Mouse (Mus musculus) heart, embryonic 11.5 days (tissue): ENCODE measurements at regions not wholly inside any gene's neighbourhood (a gene's known extent, or its start where the extent isn't known, plus 50 kb on each side); places are given as distances from the start of the nearest gene placed in this dataset.

Source experiments
- ATAC-seq: fragments of 200-750 bp; cut with Nextera tagmentation; replicated peaks from 2 replicates; pipeline ENCODE4 v1.8.0; 2017; ENCODE audit warnings: moderate library complexity; ENCODE audit not compliant: insufficient number of reproducible peaks, low FRiP score, low TSS enrichment
- H3K27ac ChIP-seq: fragments of 300-500 bp; sonication (generic); 2 replicates; pipeline ENCODE4 v1.5.1; 2014; ENCODE audit warnings: mild to moderate bottlenecking, low read depth, low read length
- H3K27me3 ChIP-seq: fragments of 300-500 bp; sonication (generic); 2 replicates; pipeline ENCODE4 v1.6.1; 2014; ENCODE audit warnings: mild to moderate bottlenecking, low read length, mixed read lengths; ENCODE audit not compliant: control insufficient read depth, insufficient read depth
- H3K36me3 ChIP-seq: fragments of 300-500 bp; sonication (generic); 2 replicates; pipeline ENCODE4 v1.6.1; 2014; ENCODE audit warnings: mild to moderate bottlenecking, low read length, moderate library complexity, mixed read lengths; ENCODE audit not compliant: control insufficient read depth, insufficient read depth
- H3K4me1 ChIP-seq: fragments of 300-500 bp; sonication (generic); 2 replicates; pipeline ENCODE4 v1.6.1; 2014; ENCODE audit warnings: low read length; ENCODE audit not compliant: control insufficient read depth, insufficient read depth
- H3K4me2 ChIP-seq: fragments of 300-500 bp; sonication (generic); 2 replicates; pipeline ENCODE4 v1.6.1; 2014; ENCODE audit warnings: mild to moderate bottlenecking, moderate library complexity
- H3K4me3 ChIP-seq: fragments of 300-500 bp; sonication (generic); 2 replicates; pipeline ENCODE4 v1.5.1; 2014; ENCODE audit warnings: low read depth, low read length
- H3K9ac ChIP-seq: fragments of 300-500 bp; sonication (generic); 2 replicates; pipeline ENCODE4 v1.6.1; 2014; ENCODE audit warnings: mild to moderate bottlenecking, low read depth, low read length, moderate library complexity
- H3K9me3 ChIP-seq: fragments of 300-500 bp; sonication (generic); replicated peaks from 2 replicates; pipeline ENCODE4 v1.6.1; 2016; ENCODE audit warnings: low read length; ENCODE audit not compliant: control insufficient read depth
- WGBS: fragments of 180-500 bp; shearing (Covaris S2); extraction: QIAGEN DNeasy Blood & Tissue Kit; methylation state at CpG from one replicate; pipeline ENCODE4 v1.1.7; 2014; ENCODE audit not compliant: insufficient replicate concordance; 5-methylcytosine and 5-hydroxymethylcytosine counted together

- 0 out of 2 replicates have a peak, but pooled peaks have one; percentile 26 for ATAC-seq
- Histone ChIP-seq H3K4me2 (no peak overlapping the region), H3K36me3 (no peaks in the 10 kb centered on the region), H3K27me3 (no peaks in the 10 kb centered on the region), H3K4me1 (no peaks in the 10 kb centered on the region), H3K9ac (no peak overlapping the region), H3K9me3 (no peaks in the 10 kb centered on the region), H3K27ac (0 out of 2 replicates have a peak overlapping the region, but pooled peaks have one; percentile 29), H3K4me3 (no peak overlapping the region)
- 60% methylated on average over 5 of the region's 5 CpGs for WGBS
These were observed 524.6 kb upstream of the Adamts9 start for GRCm38 (mm10) chr6:93467867-93468266.

- Histone ChIP-seq H3K36me3 (no peaks in the 10 kb centered on the region), H3K27ac (no peak overlapping the region), H3K9ac (no peak overlapping the region), H3K9me3 (no peaks in the 10 kb centered on the region), H3K27me3 (no peaks in the 10 kb centered on the region), H3K4me1 (0 out of 2 replicates have a peak, but pooled peaks cover 4% of the 10 kb centered on the region), H3K4me2 (no peak overlapping the region), H3K4me3 (no peak overlapping the region)
- ATAC-seq, result no peak
- 76% methylated on average over 4 of the region's 4 CpGs for WGBS
These were observed 519.6 kb upstream of the Adamts9 start for GRCm38 (mm10) chr6:93462861-93463260.

GRCm38 (mm10) chr6:93461374-93461773 lies 518.1 kb upstream of the Adamts9 start:
- WGBS, result 50% methylated on average over 3 of the region's 3 CpGs
- H3K9ac ChIP-seq, result no peak overlapping the region
- no peak overlapping the region for H3K4me3 ChIP-seq
- H3K4me2 ChIP-seq, result no peak overlapping the region
- ATAC-seq, result no peak
- 0 out of 2 replicates have a peak, but pooled peaks cover 4% of the 10 kb centered on the region for H3K4me1 ChIP-seq
- no peaks in the 10 kb centered on the region for H3K9me3 ChIP-seq
- no peaks in the 10 kb centered on the region for H3K27me3 ChIP-seq
- H3K27ac ChIP-seq, result peak overlapping the region; percentile 50
- H3K36me3 ChIP-seq, result no peaks in the 10 kb centered on the region

- Histone ChIP-seq H3K27ac (no peak overlapping the region), H3K4me3 (no peak overlapping the region), H3K4me2 (no peak overlapping the region), H3K9me3 (no peaks in the 10 kb centered on the region), H3K4me1 (0 out of 2 replicates have a peak, but pooled peaks cover 4% of the 10 kb centered on the region), H3K36me3 (no peaks in the 10 kb centered on the region), H3K9ac (no peak overlapping the region), H3K27me3 (no peaks in the 10 kb centered on the region)
- no peak for ATAC-seq
- whole genome bisulfite sequencing, result 73% methylated on average over 4 of the region's 4 CpGs
These were observed 514.3 kb upstream of the Adamts9 start for GRCm38 (mm10) chr6:93457613-93458012.

- no peak overlapping the region for H3K4me2 ChIP-seq
- ATAC-seq, result no peak
- no peak overlapping the region for H3K27ac ChIP-seq
- H3K36me3 ChIP-seq, result no peaks in the 10 kb centered on the region
- H3K9ac ChIP-seq, result no peak overlapping the region
- no peaks in the 10 kb centered on the region for H3K9me3 ChIP-seq
- WGBS, result 83% methylated on average over 9 of the region's 9 CpGs
- no peaks in the 10 kb centered on the region for H3K27me3 ChIP-seq
- H3K4me3 ChIP-seq, result no peak overlapping the region
- 0 out of 2 replicates have a peak, but pooled peaks cover 2% of the 10 kb centered on the region for H3K4me1 ChIP-seq
These were observed 513.2 kb upstream of the Adamts9 start for GRCm38 (mm10) chr6:93456383-93457033.

- Histone ChIP-seq H3K36me3 (no peaks in the 10 kb centered on the region), H3K4me2 (no peak overlapping the region), H3K4me3 (no peak overlapping the region), H3K27me3 (no peaks in the 10 kb centered on the region), H3K9ac (no peak overlapping the region), H3K27ac (no peak overlapping the region), H3K4me1 (peaks cover 3% of the 10 kb centered on the region; the same call in 1 of the 2 replicates), H3K9me3 (no peaks in the 10 kb centered on the region)
- 73% methylated on average over 16 of the region's 16 CpGs for WGBS
- ATAC-seq, result no peak
These were observed 502.3 kb upstream of the Adamts9 start for GRCm38 (mm10) chr6:93445568-93445967.

GRCm38 (mm10) chr6:93445124-93445523 lies 501.8 kb upstream of the Adamts9 start:
- no peak overlapping the region for H3K27ac ChIP-seq
- H3K4me1 ChIP-seq, result peaks cover 3% of the 10 kb centered on the region; the same call in 1 of the 2 replicates
- ATAC-seq, result no peak
- H3K27me3 ChIP-seq, result no peaks in the 10 kb centered on the region
- no peak overlapping the region for H3K4me2 ChIP-seq
- WGBS, result 59% methylated on average over 5 of the region's 5 CpGs
- H3K4me3 ChIP-seq, result no peak overlapping the region
- no peaks in the 10 kb centered on the region for H3K9me3 ChIP-seq
- H3K36me3 ChIP-seq, result no peaks in the 10 kb centered on the region
- no peak overlapping the region for H3K9ac ChIP-seq

GRCm38 (mm10) chr6:93443766-93444557 lies 500.7 kb upstream of the Adamts9 start:
- Histone ChIP-seq H3K36me3 (no peaks in the 10 kb centered on the region), H3K9me3 (no peaks in the 10 kb centered on the region), H3K27ac (no peak overlapping the region), H3K9ac (no peak overlapping the region), H3K4me3 (no peak overlapping the region), H3K27me3 (no peaks in the 10 kb centered on the region), H3K4me1 (peaks cover 3% of the 10 kb centered on the region; the same call in 1 of the 2 replicates), H3K4me2 (no peak overlapping the region)
- ATAC-seq, result no peak
- 40% methylated on average over 11 of the region's 11 CpGs for WGBS
